Mouse (Mus musculus) kidney, adult 2 months (tissue): ENCODE measurements around the gene Cyfip2. TPM values are rescaled to one million over a fixed set of nuclear protein-coding genes. Genes with fewer than 3 reads are reported as not detected.
A peak's percentile ranks its signal among the peaks of the same experiment; 100 is the strongest.
"Not testable (repeated sequence)": the region's sequence is repeated elsewhere in the genome, so short reads cannot be mapped to it uniquely, and the experiment has no call there.

ENCODE experiments used
- DNase-seq: peaks from one replicate; pipeline ENCODE4 v3.0.0; 2021
- H3K27ac ChIP-seq: fragments of 200-500 bp; 2 replicates; pipeline ENCODE4 v1.5.1; 2012; ENCODE audit warnings: low read depth, low read length, control low read depth, inconsistent platforms; ENCODE audit not compliant: insufficient read depth
- H3K27me3 ChIP-seq: fragments of 200-500 bp; replicated peaks from 2 replicates; pipeline ENCODE4 v1.6.1; 2012; ENCODE audit warnings: mild to moderate bottlenecking, moderate library complexity, low read length, inconsistent platforms; ENCODE audit not compliant: control insufficient read depth, insufficient read depth
- H3K36me3 ChIP-seq: fragments of 200-500 bp; 2 replicates; pipeline ENCODE4 v1.6.1; 2012; ENCODE audit warnings: mild to moderate bottlenecking, moderate library complexity, low read length, inconsistent platforms; ENCODE audit not compliant: control insufficient read depth, insufficient read depth
- H3K4me1 ChIP-seq: fragments of 200-500 bp; 2 replicates; pipeline ENCODE4 v1.6.1; 2011; ENCODE audit warnings: low read length; ENCODE audit not compliant: control insufficient read depth, insufficient read depth
- H3K4me3 ChIP-seq: fragments of 200-500 bp; 2 replicates; pipeline ENCODE4 v1.5.1; 2011; ENCODE audit warnings: mild to moderate bottlenecking, low read depth, low read length, control low read depth; ENCODE audit not compliant: insufficient read depth
- CTCF ChIP-seq: fragments of 200-500 bp; conservative IDR thresholded peaks from 2 replicates; pipeline ENCODE4 v1.5.1; 2011; ENCODE audit warnings: low read depth, mild to moderate bottlenecking, control low read depth, low read length, moderate library complexity, mixed read lengths; ENCODE audit not compliant: insufficient read depth, insufficient read length
- POLR2A ChIP-seq: fragments of 200-500 bp; IDR thresholded peaks from one replicate; pipeline ENCODE4 v1.6.1; 2011; ENCODE audit warnings: low read depth, low read length, control low read depth
- WGBS: fragments of 180-500 bp; shearing (Covaris S2); methylation state at CpG from one replicate; pipeline ENCODE4 v1.1.7; 2018; 5-methylcytosine and 5-hydroxymethylcytosine counted together
- polyA plus RNA-seq: library from polyadenylated mRNA; depleted of rRNA; stranded (reverse); fragments of >200 nt; gene quantifications from 2 replicates; pipeline ENCODE4 v1.2.3, GENCODE M21; 2012

The Cyfip2 gene
- polyA plus RNA-seq, 1 experiment, result 71.1 TPM

GRCm38 (mm10) chr11:46201636-46202546 is 110.8 kb downstream of the Cyfip2 start:
- Histone ChIP-seq H3K4me1 (peaks cover 9% of the 10 kb centered on the region; the same call in 1 of the 2 replicates), H3K27me3 (no peaks in the 10 kb centered on the region), H3K4me3 (no peak overlapping the region), H3K36me3 (no peaks in the 10 kb centered on the region), H3K27ac (no peak overlapping the region)
- TF ChIP-seq POLR2A (no peak), CTCF (no peak)
- DNase-seq, result no peak
- 53% methylated on average over 20 of the region's 20 CpGs for WGBS

GRCm38 (mm10) chr11:46200664-46201063 is 112.0 kb downstream of the Cyfip2 start:
- Histone ChIP-seq H3K27ac (no peak overlapping the region), H3K4me1 (peaks cover 6% of the 10 kb centered on the region; the same call in 1 of the 2 replicates), H3K4me3 (no peak overlapping the region), H3K27me3 (no peaks in the 10 kb centered on the region), H3K36me3 (no peaks in the 10 kb centered on the region; the same call in 1 of the 2 replicates)
- TF ChIP-seq POLR2A (no peak), CTCF (no peak)
- DNase-seq, result no peak
- 75% methylated on average over 11 of the region's 11 CpGs for WGBS

GRCm38 (mm10) chr11:46194175-46194574 is 118.5 kb downstream of the Cyfip2 start:
- Histone ChIP-seq H3K27me3 (no peaks in the 10 kb centered on the region), H3K36me3 (no peaks in the 10 kb centered on the region; the same call in 1 of the 2 replicates), H3K4me1 (no peaks in the 10 kb centered on the region), H3K27ac (peak overlapping the region; percentile 36; the same call in 1 of the 2 replicates), H3K4me3 (no peak overlapping the region)
- DNase-seq, result peak; percentile 68
- TF ChIP-seq CTCF, result no peak
- 65% methylated on average over 4 of the region's 4 CpGs for WGBS

- WGBS, result 72% methylated on average over 2 of the region's 2 CpGs
- Histone ChIP-seq H3K4me3 (no peak overlapping the region), H3K27me3 (no peaks in the 10 kb centered on the region), H3K27ac (no peak overlapping the region), H3K4me1 (no peaks in the 10 kb centered on the region), H3K36me3 (no peaks in the 10 kb centered on the region)
- DNase-seq, result no peak
- no peak for TF ChIP-seq POLR2A
- TF ChIP-seq CTCF, result no peak
Observed at GRCm38 (mm10) chr11:46188283-46188682, 124.4 kb downstream of the Cyfip2 start.

- Histone ChIP-seq H3K36me3 (no peaks in the 10 kb centered on the region), H3K27me3 (no peaks in the 10 kb centered on the region), H3K4me3 (no peak overlapping the region), H3K27ac (no peak overlapping the region), H3K4me1 (no peaks in the 10 kb centered on the region)
- TF ChIP-seq POLR2A (no peak), CTCF (no peak)
- no peak for DNase-seq
- 39% methylated on average over 4 of the region's 4 CpGs for WGBS
Observed at GRCm38 (mm10) chr11:46185486-46185885, 127.2 kb downstream of the Cyfip2 start.

- Histone ChIP-seq H3K4me3 (no peak overlapping the region), H3K27ac (no peak overlapping the region), H3K36me3 (no peaks in the 10 kb centered on the region), H3K27me3 (no peaks in the 10 kb centered on the region), H3K4me1 (no peaks in the 10 kb centered on the region)
- TF ChIP-seq CTCF (no peak), POLR2A (no peak)
- no peak for DNase-seq
- WGBS, result 85% methylated on average over 3 of the region's 3 CpGs
Observed at GRCm38 (mm10) chr11:46184946-46185345, 127.7 kb downstream of the Cyfip2 start.

- not testable (repeated sequence) for H3K4me3 ChIP-seq, DNase-seq, H3K27ac ChIP-seq, H3K36me3 ChIP-seq, H3K4me1 ChIP-seq, H3K27me3 ChIP-seq
- WGBS, result 91% methylated on average over 1 of the region's 1 CpGs
Observed at GRCm38 (mm10) chr11:46182031-46182430, 130.6 kb downstream of the Cyfip2 start.
